Mouse (Mus musculus) heart, embryonic 12.5 days (tissue): ENCODE measurements around the gene Gpank1. TPM values are rescaled to one million over a fixed set of nuclear protein-coding genes. Genes with fewer than 3 reads are reported as not detected.

ENCODE experiments used
- ATAC-seq: fragments of 200-750 bp; cut with Nextera tagmentation; 2 replicates; pipeline ENCODE4 v1.8.0; 2017; ENCODE audit warnings: moderate TSS enrichment, moderate library complexity; ENCODE audit not compliant: insufficient number of reproducible peaks, low FRiP score
- H3K27ac ChIP-seq: fragments of 300-500 bp; sonication (generic); 2 replicates; pipeline ENCODE4 v1.5.1; 2016; ENCODE audit warnings: mild to moderate bottlenecking, moderate library complexity; ENCODE audit not compliant: poor library complexity, severe bottlenecking
- H3K27me3 ChIP-seq: fragments of 300-500 bp; sonication (generic); replicated peaks from 2 replicates; pipeline ENCODE4 v1.6.1; 2016; ENCODE audit warnings: mild to moderate bottlenecking, moderate library complexity
- H3K36me3 ChIP-seq: fragments of 300-500 bp; sonication (generic); 2 replicates; pipeline ENCODE4 v1.6.1; 2016; ENCODE audit warnings: mild to moderate bottlenecking, moderate library complexity
- H3K4me1 ChIP-seq: fragments of 300-500 bp; sonication (generic); replicated peaks from 2 replicates; pipeline ENCODE4 v1.6.1; 2016; ENCODE audit warnings: mild to moderate bottlenecking
- H3K4me2 ChIP-seq: fragments of 300-500 bp; sonication (generic); 2 replicates; pipeline ENCODE4 v1.6.1; 2016; ENCODE audit warnings: mild to moderate bottlenecking, moderate library complexity
- H3K4me3 ChIP-seq: fragments of 300-500 bp; sonication (generic); 2 replicates; pipeline ENCODE4 v1.5.1; 2016; ENCODE audit warnings: mild to moderate bottlenecking
- H3K9ac ChIP-seq: fragments of 300-500 bp; sonication (generic); 2 replicates; pipeline ENCODE4 v1.6.1; 2016; ENCODE audit warnings: mild to moderate bottlenecking, moderate library complexity
- H3K9me3 ChIP-seq: fragments of 300-500 bp; sonication (generic); replicated peaks from 2 replicates; pipeline ENCODE4 v1.6.1; 2016; ENCODE audit warnings: mild to moderate bottlenecking, moderate library complexity
- WGBS: fragments of 180-500 bp; shearing (Covaris S2); methylation state at CpG from one replicate; pipeline ENCODE4 v1.1.7; 2016; 5-methylcytosine and 5-hydroxymethylcytosine counted together
- polyA plus RNA-seq: library from polyadenylated mRNA; unstranded; fragments of >200 nt; fragmentation: Nextera tagmentation; extraction: Ambion mirVana; gene quantifications from 2 replicates; pipeline ENCODE4 v1.2.1, GENCODE M21; 2016

Gene Gpank1
- polyA plus RNA-seq, result 11.1 and 15.1 TPM in 2 replicates

GRCm38 (mm10) chr17:35121143-35121799, at the start of gene Gpank1:
Gene Gpank1, plus strand, starts transcription at chr17:35121455.
- no peaks in the 10 kb centered on the region for H3K27me3 ChIP-seq
- no peaks in the 10 kb centered on the region for H3K9me3 ChIP-seq
- peak within 1 kb of the TSS; percentile 76 for H3K4me3 ChIP-seq
- peak within 1 kb of the TSS; percentile 87 for H3K27ac ChIP-seq
- H3K4me1 ChIP-seq, result peaks cover 27% of the 10 kb centered on the region
- under 1% methylated on average over 50 of the region's 50 CpGs for WGBS
- H3K36me3 ChIP-seq, result peaks cover 46% of the 10 kb centered on the region
- peak within 1 kb of the TSS; percentile 92 for H3K4me2 ChIP-seq
- ATAC-seq, result peak; percentile 94
- H3K9ac ChIP-seq, result peak within 1 kb of the TSS; percentile 93

- Histone ChIP-seq H3K9ac (no peak overlapping the region), H3K9me3 (no peaks in the 10 kb centered on the region), H3K27ac (no peak overlapping the region), H3K4me1 (peaks cover 19% of the 10 kb centered on the region), H3K4me3 (no peak overlapping the region), H3K36me3 (no peaks in the 10 kb centered on the region), H3K4me2 (no peak overlapping the region), H3K27me3 (0 out of 2 replicates have a peak, but pooled peaks cover 7% of the 10 kb centered on the region)
- whole genome bisulfite sequencing, result 55% methylated on average over 17 of the region's 17 CpGs
- no peak for ATAC-seq
These were observed 47.2 kb upstream of the Gpank1 start for GRCm38 (mm10) chr17:35074097-35074496.

- Histone ChIP-seq H3K27me3 (0 out of 2 replicates have a peak, but pooled peaks cover 6% of the 10 kb centered on the region), H3K27ac (0 out of 2 replicates have a peak within 1 kb of the TSS, but pooled peaks have one; percentile 5), H3K4me2 (peak within 1 kb of the TSS; percentile 63), H3K9me3 (no peaks in the 10 kb centered on the region), H3K9ac (peak within 1 kb of the TSS; percentile 60), H3K4me3 (peak within 1 kb of the TSS; percentile 29), H3K4me1 (peaks cover 36% of the 10 kb centered on the region), H3K36me3 (no peaks in the 10 kb centered on the region)
- no peak; the same call in 1 of the 2 replicates for ATAC-seq
- WGBS, result 34% methylated on average over 10 of the region's 10 CpGs
These were observed 44.6 kb upstream of the Gpank1 start, which contains the start of gene Ly6g6e for GRCm38 (mm10) chr17:35076507-35077176. Gene Ly6g6e, plus strand, starts transcription at chr17:35076902.

DNA sequence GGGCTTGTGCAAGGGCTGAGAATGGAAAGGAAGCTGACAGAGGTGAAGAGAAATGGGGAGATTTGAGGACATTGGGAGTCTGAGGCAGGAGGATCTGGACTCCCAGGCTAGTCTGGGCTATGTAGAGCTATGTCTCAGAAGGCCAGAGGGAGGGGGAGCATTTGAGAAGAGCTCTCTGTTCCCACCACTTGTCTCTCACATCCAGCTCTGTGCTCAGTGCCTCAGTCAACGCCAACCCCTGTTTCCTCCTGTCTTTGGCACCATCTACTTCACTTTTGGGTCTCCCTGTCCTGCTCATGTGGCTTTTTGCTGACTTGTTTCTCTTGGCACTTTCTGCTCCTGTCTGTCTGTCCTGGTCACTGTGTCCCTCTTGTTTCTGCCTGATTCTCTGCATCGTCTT, 44.0 kb upstream of the Gpank1 start:
- 0 out of 2 replicates have a peak, but pooled peaks cover 9% of the 10 kb centered on the region for H3K27me3 ChIP-seq
- H3K27ac ChIP-seq, result 0 out of 2 replicates have a peak overlapping the region, but pooled peaks have one; percentile 5
- 0 out of 2 replicates have a peak, but pooled peaks have one; percentile 36 for ATAC-seq
- H3K4me3 ChIP-seq, result peak overlapping the region; percentile 29
- WGBS, result 35% methylated on average over 2 of the region's 2 CpGs
- peak overlapping the region; percentile 60 for H3K9ac ChIP-seq
- no peaks in the 10 kb centered on the region for H3K36me3 ChIP-seq
- peaks cover 36% of the 10 kb centered on the region for H3K4me1 ChIP-seq
- H3K9me3 ChIP-seq, result no peaks in the 10 kb centered on the region
- peak overlapping the region; percentile 63 for H3K4me2 ChIP-seq

- Histone ChIP-seq H3K4me3 (peak within 1 kb of the TSS; percentile 29), H3K27ac (0 out of 2 replicates have a peak within 1 kb of the TSS, but pooled peaks have one; percentile 5), H3K36me3 (no peaks in the 10 kb centered on the region), H3K4me1 (peaks cover 36% of the 10 kb centered on the region), H3K27me3 (0 out of 2 replicates have a peak, but pooled peaks cover 9% of the 10 kb centered on the region), H3K4me2 (peak within 1 kb of the TSS; percentile 63), H3K9me3 (no peaks in the 10 kb centered on the region), H3K9ac (peak within 1 kb of the TSS; percentile 60)
- 10% methylated on average over 14 of the region's 14 CpGs for WGBS
- ATAC-seq, result no peak; the same call in 1 of the 2 replicates
These were observed 43.4 kb upstream of the Gpank1 start, which contains the start of gene Ly6g6d for GRCm38 (mm10) chr17:35077786-35078233. Gene Ly6g6d, minus strand, starts transcription at chr17:35078065.

DNA sequence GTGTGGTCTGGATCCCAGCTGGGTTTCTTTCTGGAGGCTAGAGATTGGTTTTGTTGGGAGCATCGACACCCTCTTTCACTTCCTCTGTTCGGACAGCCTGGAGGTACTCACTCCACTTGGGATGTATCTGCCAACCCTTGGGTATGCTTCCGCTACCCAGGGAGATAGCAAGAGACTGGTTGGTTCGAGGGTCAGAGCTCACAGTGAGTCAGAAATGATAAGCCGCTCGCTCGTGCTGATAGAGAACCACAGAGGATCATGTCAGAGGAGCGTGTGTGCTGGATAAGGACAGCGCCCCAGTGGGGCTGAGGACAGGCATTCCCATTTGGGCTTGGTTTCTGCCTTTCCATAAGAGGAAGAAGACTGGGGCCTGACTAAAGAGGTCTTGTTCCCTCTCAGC, 41.5 kb upstream of the Gpank1 start:
- 6% methylated on average over 9 of the region's 9 CpGs for WGBS
- Histone ChIP-seq H3K9me3 (no peaks in the 10 kb centered on the region), H3K4me1 (peaks cover 36% of the 10 kb centered on the region), H3K4me2 (peak overlapping the region; percentile 50), H3K4me3 (0 out of 2 replicates have a peak overlapping the region, but pooled peaks have one; percentile 3), H3K9ac (peak overlapping the region; percentile 42; the same call in 1 of the 2 replicates), H3K27me3 (0 out of 2 replicates have a peak, but pooled peaks cover 9% of the 10 kb centered on the region), H3K36me3 (no peaks in the 10 kb centered on the region), H3K27ac (0 out of 2 replicates have a peak overlapping the region, but pooled peaks have one; percentile 14)
- ATAC-seq, result peak; percentile 38; the same call in 1 of the 2 replicates

DNA sequence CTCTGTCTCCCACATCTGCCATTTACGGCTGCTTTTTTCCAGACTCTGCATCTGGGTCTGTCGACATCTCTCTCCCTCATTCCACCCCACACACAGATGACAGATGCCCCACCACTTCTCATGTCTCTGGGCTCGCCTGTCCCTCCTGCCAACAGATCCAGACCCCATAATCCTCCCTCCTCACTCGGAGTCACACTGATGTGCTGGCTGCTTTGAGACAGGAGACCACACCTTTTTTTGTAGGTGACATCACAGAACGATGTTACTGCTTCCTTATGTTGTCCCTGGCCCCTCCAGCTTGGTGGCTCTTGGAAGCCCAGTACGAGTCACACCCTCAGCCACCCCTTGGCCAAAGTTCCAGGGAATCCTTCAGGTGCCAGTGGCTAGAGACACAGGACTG, 41.0 kb upstream of the Gpank1 start:
- Histone ChIP-seq H3K4me2 (peak overlapping the region; percentile 50), H3K27me3 (0 out of 2 replicates have a peak, but pooled peaks cover 9% of the 10 kb centered on the region), H3K27ac (no peak overlapping the region), H3K9ac (peak overlapping the region; percentile 42; the same call in 1 of the 2 replicates), H3K36me3 (no peaks in the 10 kb centered on the region), H3K4me3 (no peak overlapping the region), H3K9me3 (no peaks in the 10 kb centered on the region), H3K4me1 (peaks cover 37% of the 10 kb centered on the region)
- no peak for ATAC-seq
- WGBS, result 24% methylated on average over 6 of the region's 6 CpGs

GRCm38 (mm10) chr17:35080710-35081109, 40.5 kb upstream of the Gpank1 start:
- Histone ChIP-seq H3K4me3 (no peak overlapping the region), H3K9me3 (no peaks in the 10 kb centered on the region), H3K27ac (no peak overlapping the region), H3K9ac (no peak overlapping the region), H3K4me1 (peaks cover 41% of the 10 kb centered on the region), H3K36me3 (no peaks in the 10 kb centered on the region), H3K27me3 (0 out of 2 replicates have a peak, but pooled peaks cover 9% of the 10 kb centered on the region), H3K4me2 (no peak overlapping the region)
- 81% methylated on average over 4 of the region's 4 CpGs for WGBS
- ATAC-seq, result no peak

DNA sequence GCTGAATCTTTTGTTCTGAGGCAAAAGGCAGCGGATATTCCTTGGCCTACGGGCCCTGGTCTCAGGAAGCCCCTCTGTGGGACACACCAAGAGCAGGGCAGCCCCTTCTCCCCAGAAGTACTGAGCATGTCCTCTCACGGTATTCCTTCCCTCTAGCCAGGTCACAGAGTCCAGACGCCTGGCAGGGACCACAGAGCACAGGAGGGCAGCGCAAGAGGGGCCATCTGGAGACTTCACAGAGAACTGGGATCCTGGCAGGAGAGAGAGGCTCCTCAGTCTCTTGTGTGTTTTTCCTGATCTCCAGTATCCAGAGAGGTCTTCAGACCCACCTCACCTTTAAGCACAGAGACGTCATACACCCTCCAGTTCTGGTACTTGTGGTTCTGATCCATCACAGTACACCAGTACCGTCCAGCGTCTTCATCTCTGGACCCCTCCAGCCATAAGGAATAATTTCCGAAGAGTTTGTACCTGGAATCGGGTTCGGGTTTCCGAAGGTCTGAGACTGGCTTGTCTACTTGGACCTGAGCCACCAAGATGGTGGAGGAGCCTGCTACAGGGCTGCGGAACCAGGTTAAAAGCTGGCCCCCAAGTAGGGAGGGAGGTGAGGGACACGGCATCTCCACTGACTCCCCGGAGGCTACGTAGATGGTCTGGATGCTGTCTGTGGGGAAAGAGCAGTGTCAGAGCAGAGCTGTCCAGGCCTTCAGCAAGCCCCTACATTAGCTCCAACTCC, 38.2 kb upstream of the Gpank1 start:
- H3K4me3 ChIP-seq, result no peak overlapping the region
- H3K4me1 ChIP-seq, result peaks cover 26% of the 10 kb centered on the region
- H3K27ac ChIP-seq, result no peak overlapping the region
- ATAC-seq, result no peak
- H3K36me3 ChIP-seq, result no peaks in the 10 kb centered on the region
- WGBS, result 77% methylated on average over 16 of the region's 16 CpGs
- H3K27me3 ChIP-seq, result 0 out of 2 replicates have a peak, but pooled peaks cover 9% of the 10 kb centered on the region
- no peak overlapping the region for H3K9ac ChIP-seq
- no peak overlapping the region for H3K4me2 ChIP-seq
- H3K9me3 ChIP-seq, result no peaks in the 10 kb centered on the region

DNA sequence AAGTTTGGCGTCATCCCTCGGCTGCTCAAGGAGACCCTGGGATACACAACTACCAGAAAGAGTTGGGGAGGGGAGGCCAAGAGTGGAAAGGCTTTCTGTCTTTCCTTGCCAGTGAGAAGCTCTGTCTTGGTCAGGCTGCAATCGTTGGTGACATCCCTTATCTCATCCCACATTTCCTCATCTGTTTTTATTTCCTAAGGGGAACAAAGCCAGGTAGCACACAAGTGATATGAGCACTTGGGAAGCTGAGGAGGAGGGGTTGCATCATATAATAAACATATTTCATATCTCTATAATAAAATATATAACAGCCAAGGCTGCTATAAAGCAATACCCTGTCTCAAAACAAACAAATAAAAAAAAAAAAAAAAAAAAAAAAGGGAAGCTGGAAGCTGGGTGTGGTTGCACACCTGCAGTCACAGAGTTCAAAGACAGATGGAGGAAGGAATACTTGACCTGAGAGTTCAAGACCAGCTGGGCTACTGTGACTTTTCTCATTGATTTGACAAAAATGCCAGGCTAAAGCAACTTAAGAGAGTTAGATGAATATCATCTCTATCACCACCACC, 37.2 kb upstream of the Gpank1 start:
- no peak overlapping the region for H3K4me3 ChIP-seq
- no peaks in the 10 kb centered on the region for H3K9me3 ChIP-seq
- no peak overlapping the region for H3K4me2 ChIP-seq
- no peak overlapping the region for H3K9ac ChIP-seq
- H3K4me1 ChIP-seq, result peaks cover 23% of the 10 kb centered on the region
- H3K36me3 ChIP-seq, result no peaks in the 10 kb centered on the region
- no peak for ATAC-seq
- H3K27me3 ChIP-seq, result 0 out of 2 replicates have a peak, but pooled peaks cover 9% of the 10 kb centered on the region
- no peak overlapping the region for H3K27ac ChIP-seq
- 45% methylated on average over 3 of the region's 3 CpGs for WGBS
